Mouse (Mus musculus) embryonic facial prominence, embryonic 15.5 days (tissue): ENCODE results near the gene Runx2. TPM values are rescaled to one million over a fixed set of nuclear protein-coding genes. Genes with fewer than 3 reads are reported as not detected.

Experiments used
- ATAC-seq: fragments of 200-750 bp; cut with Nextera tagmentation; 2 replicates; pipeline ENCODE4 v1.8.0; 2017; ENCODE audit warnings: low read depth, moderate TSS enrichment; ENCODE audit not compliant: insufficient number of reproducible peaks, low FRiP score, low TSS enrichment
- H3K27ac ChIP-seq: fragments of 300-500 bp; sonication (generic); replicated peaks from 2 replicates; pipeline ENCODE4 v1.5.1; 2015; ENCODE audit warnings: mild to moderate bottlenecking, inconsistent platforms
- H3K27me3 ChIP-seq: fragments of 300-500 bp; sonication (generic); 2 replicates; pipeline ENCODE4 v1.6.1; 2015; ENCODE audit warnings: inconsistent platforms
- H3K36me3 ChIP-seq: fragments of 300-500 bp; sonication (generic); 2 replicates; pipeline ENCODE4 v1.6.1; 2015; ENCODE audit warnings: mild to moderate bottlenecking, inconsistent platforms
- H3K4me1 ChIP-seq: fragments of 300-500 bp; sonication (generic); 2 replicates; pipeline ENCODE4 v1.6.1; 2015; ENCODE audit warnings: inconsistent platforms
- H3K4me2 ChIP-seq: fragments of 300-500 bp; sonication (generic); replicated peaks from 2 replicates; pipeline ENCODE4 v1.6.1; 2015; ENCODE audit warnings: mild to moderate bottlenecking, inconsistent platforms
- H3K4me3 ChIP-seq: fragments of 300-500 bp; sonication (generic); replicated peaks from 2 replicates; pipeline ENCODE4 v1.5.1; 2015; ENCODE audit warnings: mild to moderate bottlenecking, inconsistent platforms
- H3K9ac ChIP-seq: fragments of 300-500 bp; sonication (generic); 2 replicates; pipeline ENCODE4 v1.6.1; 2015; ENCODE audit warnings: inconsistent platforms
- H3K9me3 ChIP-seq: fragments of 300-500 bp; sonication (generic); replicated peaks from 2 replicates; pipeline ENCODE4 v1.6.1; 2016; ENCODE audit warnings: inconsistent platforms
- WGBS: fragments of 180-500 bp; shearing (Covaris S2); methylation state at CpG from one replicate; pipeline ENCODE4 v1.1.7; 2015; 5-methylcytosine and 5-hydroxymethylcytosine counted together
- polyA plus RNA-seq: library from polyadenylated mRNA; unstranded; fragments of >200 nt; fragmentation: Nextera tagmentation; extraction: Ambion mirVana; gene quantifications from 2 replicates; pipeline ENCODE4 v1.2.1, GENCODE M21; 2015

Gene Runx2
- polyA plus RNA-seq, 1 experiment from 2014 or later: 28.5 TPM

GRCm38 (mm10) chr17:44654503-44654902 is 160.1 kb downstream of the Runx2 start:
- no peaks in the 10 kb centered on the region for H3K9me3 ChIP-seq
- no peak overlapping the region for H3K4me2 ChIP-seq
- no peaks in the 10 kb centered on the region for H3K27me3 ChIP-seq
- H3K9ac ChIP-seq: no peak overlapping the region
- no peak overlapping the region for H3K27ac ChIP-seq
- WGBS: 61% methylated on average over 4 of the region's 4 CpGs
- H3K36me3 ChIP-seq: no peaks in the 10 kb centered on the region
- H3K4me1 ChIP-seq: no peaks in the 10 kb centered on the region
- no peak for ATAC-seq
- H3K4me3 ChIP-seq: no peak overlapping the region

- Histone ChIP-seq H3K4me1 (no peaks in the 10 kb centered on the region), H3K9me3 (no peaks in the 10 kb centered on the region), H3K27ac (no peak overlapping the region), H3K4me3 (no peak overlapping the region), H3K27me3 (no peaks in the 10 kb centered on the region), H3K4me2 (no peak overlapping the region), H3K36me3 (no peaks in the 10 kb centered on the region), H3K9ac (no peak overlapping the region)
- ATAC-seq: no peak
- 89% methylated on average over 3 of the region's 3 CpGs for WGBS
These were observed 161.5 kb downstream of the Runx2 start for GRCm38 (mm10) chr17:44653081-44653480.

- Histone ChIP-seq H3K9me3 (no peaks in the 10 kb centered on the region), H3K9ac (no peak overlapping the region), H3K27ac (no peak overlapping the region), H3K27me3 (no peaks in the 10 kb centered on the region), H3K36me3 (no peaks in the 10 kb centered on the region), H3K4me2 (no peak overlapping the region), H3K4me1 (no peaks in the 10 kb centered on the region), H3K4me3 (no peak overlapping the region)
- WGBS: 85% methylated on average over 7 of the region's 7 CpGs
- ATAC-seq: no peak
These were observed 162.5 kb downstream of the Runx2 start for GRCm38 (mm10) chr17:44652054-44652453.

DNA sequence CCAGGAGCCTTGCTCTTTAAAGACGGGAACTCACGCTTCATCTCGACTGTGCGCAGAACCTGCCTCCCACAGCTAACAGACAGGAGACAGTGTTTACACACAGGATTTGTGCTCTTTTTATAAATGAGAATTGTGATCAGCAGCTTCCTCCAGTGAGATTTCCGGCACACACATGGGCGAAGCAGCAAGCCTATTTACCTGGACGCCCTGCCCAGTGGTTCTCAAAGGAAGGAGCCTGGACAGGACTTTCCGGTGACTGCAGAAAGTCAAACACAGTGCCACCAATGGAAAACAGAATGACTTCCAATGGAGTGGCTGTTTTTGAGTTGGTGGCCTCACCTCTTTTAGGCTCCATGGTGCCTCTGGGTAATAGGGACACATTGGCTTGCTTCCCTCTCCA is 163.0 kb downstream of the Runx2 start:
- 79% methylated on average over 8 of the region's 8 CpGs for WGBS
- no peaks in the 10 kb centered on the region for H3K36me3 ChIP-seq

DNA sequence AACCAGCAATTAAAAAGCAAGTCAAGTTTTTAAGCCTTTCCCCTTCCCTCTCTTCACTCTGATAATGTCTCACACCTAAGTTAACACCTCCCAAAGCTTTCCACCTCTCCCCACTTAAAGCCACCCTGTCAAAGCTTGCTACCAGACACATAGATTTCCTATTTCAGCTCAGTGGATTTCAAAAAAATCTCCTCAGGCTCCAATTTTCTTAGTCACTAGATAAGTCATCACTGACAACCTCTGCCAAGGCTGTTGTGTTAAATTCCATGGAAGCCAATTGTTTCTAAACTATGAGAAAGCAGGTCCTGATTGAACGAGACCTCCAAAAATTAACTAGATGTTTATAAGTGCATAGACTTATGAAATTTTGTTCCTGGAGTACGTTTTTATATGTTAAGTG is 164.2 kb downstream of the Runx2 start:
- Histone ChIP-seq H3K4me2 (no peak overlapping the region), H3K27me3 (no peaks in the 10 kb centered on the region), H3K27ac (no peak overlapping the region), H3K4me3 (no peak overlapping the region), H3K9ac (no peak overlapping the region), H3K36me3 (no peaks in the 10 kb centered on the region), H3K9me3 (no peaks in the 10 kb centered on the region), H3K4me1 (no peaks in the 10 kb centered on the region)
- no peak for ATAC-seq
- 76% methylated on average over 2 of the region's 2 CpGs for WGBS

More for the DNA sequence above, 163.0 kb downstream of the Runx2 start:
- Histone ChIP-seq H3K27ac (no peak overlapping the region), H3K4me3 (no peak overlapping the region), H3K27me3 (no peaks in the 10 kb centered on the region), H3K9ac (no peak overlapping the region), H3K4me2 (no peak overlapping the region), H3K9me3 (no peaks in the 10 kb centered on the region), H3K4me1 (no peaks in the 10 kb centered on the region)
- ATAC-seq: no peak

GRCm38 (mm10) chr17:44649056-44649455 is 165.5 kb downstream of the Runx2 start:
- H3K27me3 ChIP-seq: no peaks in the 10 kb centered on the region
- H3K4me2 ChIP-seq: no peak overlapping the region
- no peaks in the 10 kb centered on the region for H3K36me3 ChIP-seq
- no peaks in the 10 kb centered on the region for H3K4me1 ChIP-seq
- no peak overlapping the region for H3K27ac ChIP-seq
- H3K9ac ChIP-seq: no peak overlapping the region
- no peaks in the 10 kb centered on the region for H3K9me3 ChIP-seq
- no peak overlapping the region for H3K4me3 ChIP-seq
- 71% methylated on average over 8 of the region's 8 CpGs for WGBS
- no peak for ATAC-seq

DNA sequence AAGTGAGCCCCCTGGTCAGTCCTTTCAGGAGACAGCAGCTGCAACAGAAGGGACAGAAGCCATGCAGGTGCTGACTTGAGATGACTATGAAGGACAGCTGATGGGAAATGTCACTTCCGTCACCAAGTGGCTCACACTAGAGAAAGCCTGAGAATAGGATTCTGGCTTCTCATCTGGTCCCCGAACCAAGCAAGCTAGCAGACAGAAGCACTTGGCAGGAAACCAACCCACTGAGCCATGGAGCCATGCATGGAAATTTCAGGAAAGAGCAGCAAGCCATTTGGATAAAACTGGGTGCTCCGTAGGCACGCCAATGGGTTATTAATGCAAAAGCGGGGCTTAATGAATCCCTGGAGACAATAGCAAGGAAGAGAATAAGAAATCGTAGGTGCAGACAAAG is 166.7 kb downstream of the Runx2 start:
- Histone ChIP-seq H3K4me1 (no peaks in the 10 kb centered on the region), H3K27me3 (no peaks in the 10 kb centered on the region), H3K9me3 (no peaks in the 10 kb centered on the region), H3K36me3 (no peaks in the 10 kb centered on the region), H3K4me3 (no peak overlapping the region), H3K4me2 (no peak overlapping the region), H3K27ac (no peak overlapping the region), H3K9ac (no peak overlapping the region)
- no peak for ATAC-seq
- WGBS: 76% methylated on average over 6 of the region's 6 CpGs

GRCm38 (mm10) chr17:44645146-44645545 is 169.5 kb downstream of the Runx2 start:
- 53% methylated on average over 8 of the region's 8 CpGs for WGBS
- Histone ChIP-seq H3K36me3 (no peaks in the 10 kb centered on the region), H3K4me3 (no peak overlapping the region), H3K9ac (no peak overlapping the region), H3K27ac (no peak overlapping the region), H3K27me3 (no peaks in the 10 kb centered on the region), H3K9me3 (no peaks in the 10 kb centered on the region), H3K4me2 (no peak overlapping the region), H3K4me1 (no peaks in the 10 kb centered on the region)
- no peak for ATAC-seq

- Histone ChIP-seq H3K27ac (no peak overlapping the region), H3K4me2 (no peak overlapping the region), H3K4me1 (no peaks in the 10 kb centered on the region), H3K36me3 (no peaks in the 10 kb centered on the region), H3K4me3 (no peak overlapping the region), H3K9me3 (no peaks in the 10 kb centered on the region), H3K9ac (no peak overlapping the region), H3K27me3 (no peaks in the 10 kb centered on the region)
- WGBS: 89% methylated on average over 6 of the region's 6 CpGs
- no peak for ATAC-seq
These were observed 171.3 kb downstream of the Runx2 start for GRCm38 (mm10) chr17:44643260-44643659.

- Histone ChIP-seq H3K27ac (no peak overlapping the region), H3K4me3 (no peak overlapping the region), H3K36me3 (0 out of 2 replicates have a peak, but pooled peaks cover 3% of the 10 kb centered on the region), H3K4me1 (no peaks in the 10 kb centered on the region), H3K9ac (no peak overlapping the region), H3K9me3 (no peaks in the 10 kb centered on the region), H3K27me3 (no peaks in the 10 kb centered on the region), H3K4me2 (no peak overlapping the region)
- 49% methylated on average over 4 of the region's 4 CpGs for WGBS
- ATAC-seq: no peak
These were observed 172.5 kb downstream of the Runx2 start for GRCm38 (mm10) chr17:44642126-44642525.

DNA sequence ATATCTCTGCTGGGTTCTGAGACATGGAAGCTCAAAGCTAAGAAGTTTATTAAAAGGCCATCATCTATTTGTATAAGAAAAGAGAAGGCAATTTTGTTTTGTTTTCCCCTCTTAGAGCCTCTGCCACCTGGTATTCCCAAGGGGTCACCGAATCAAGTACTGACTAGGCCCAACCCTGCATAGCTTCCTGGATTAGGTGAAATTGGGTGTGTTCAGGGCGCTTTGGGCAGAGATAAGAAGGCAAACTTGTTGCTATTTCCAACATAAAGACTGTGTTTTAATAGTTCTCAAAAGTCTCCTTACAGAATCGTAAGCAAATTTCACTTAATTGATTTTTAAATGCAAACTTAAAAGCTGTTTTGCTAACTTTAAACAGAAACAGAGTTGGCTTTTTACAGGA is 173.7 kb downstream of the Runx2 start:
- no peaks in the 10 kb centered on the region for H3K4me1 ChIP-seq
- no peak overlapping the region for H3K27ac ChIP-seq
- WGBS: 79% methylated on average over 3 of the region's 3 CpGs
- H3K4me3 ChIP-seq: no peak overlapping the region
- no peak overlapping the region for H3K9ac ChIP-seq
- H3K27me3 ChIP-seq: no peaks in the 10 kb centered on the region
- H3K9me3 ChIP-seq: no peaks in the 10 kb centered on the region
- no peak overlapping the region for H3K4me2 ChIP-seq
- H3K36me3 ChIP-seq: 0 out of 2 replicates have a peak, but pooled peaks cover 5% of the 10 kb centered on the region
- ATAC-seq: no peak

GRCm38 (mm10) chr17:44639446-44639845 is 175.2 kb downstream of the Runx2 start:
- no peaks in the 10 kb centered on the region for H3K9me3 ChIP-seq
- no peaks in the 10 kb centered on the region for H3K27me3 ChIP-seq
- H3K36me3 ChIP-seq: 0 out of 2 replicates have a peak, but pooled peaks cover 5% of the 10 kb centered on the region
- WGBS: 84% methylated on average over 14 of the region's 14 CpGs
- no peak for ATAC-seq
- H3K4me2 ChIP-seq: no peak overlapping the region
- H3K27ac ChIP-seq: no peak overlapping the region
- H3K4me3 ChIP-seq: no peak overlapping the region
- no peak overlapping the region for H3K9ac ChIP-seq
- H3K4me1 ChIP-seq: no peaks in the 10 kb centered on the region
